Mouse (Mus musculus): Measurements from ENCODE around the gene Tjp1. TPM values are rescaled to one million over a fixed set of nuclear protein-coding genes. Genes with fewer than 3 reads are reported as not detected.

Tjp1 gene
- 100 to 1,000 TPM; 141 to 174 TPM for total RNA-seq (2021)
- long read RNA-seq, experiment 1, full-length matches to known transcripts, result 2 of 9 reads
- long read RNA-seq, experiment 1, partial matches to known transcripts, result 1 of 9 reads
- long read RNA-seq, experiment 1, other reads (novel, unspliced or antisense), result 6 of 9 reads
- long read RNA-seq, experiment 2, full-length matches to known transcripts, result 1 of 9 reads
- long read RNA-seq, experiment 2, partial matches to known transcripts, result 3 of 9 reads
- long read RNA-seq, experiment 2, other reads (novel, unspliced or antisense), result 5 of 9 reads

DNA sequence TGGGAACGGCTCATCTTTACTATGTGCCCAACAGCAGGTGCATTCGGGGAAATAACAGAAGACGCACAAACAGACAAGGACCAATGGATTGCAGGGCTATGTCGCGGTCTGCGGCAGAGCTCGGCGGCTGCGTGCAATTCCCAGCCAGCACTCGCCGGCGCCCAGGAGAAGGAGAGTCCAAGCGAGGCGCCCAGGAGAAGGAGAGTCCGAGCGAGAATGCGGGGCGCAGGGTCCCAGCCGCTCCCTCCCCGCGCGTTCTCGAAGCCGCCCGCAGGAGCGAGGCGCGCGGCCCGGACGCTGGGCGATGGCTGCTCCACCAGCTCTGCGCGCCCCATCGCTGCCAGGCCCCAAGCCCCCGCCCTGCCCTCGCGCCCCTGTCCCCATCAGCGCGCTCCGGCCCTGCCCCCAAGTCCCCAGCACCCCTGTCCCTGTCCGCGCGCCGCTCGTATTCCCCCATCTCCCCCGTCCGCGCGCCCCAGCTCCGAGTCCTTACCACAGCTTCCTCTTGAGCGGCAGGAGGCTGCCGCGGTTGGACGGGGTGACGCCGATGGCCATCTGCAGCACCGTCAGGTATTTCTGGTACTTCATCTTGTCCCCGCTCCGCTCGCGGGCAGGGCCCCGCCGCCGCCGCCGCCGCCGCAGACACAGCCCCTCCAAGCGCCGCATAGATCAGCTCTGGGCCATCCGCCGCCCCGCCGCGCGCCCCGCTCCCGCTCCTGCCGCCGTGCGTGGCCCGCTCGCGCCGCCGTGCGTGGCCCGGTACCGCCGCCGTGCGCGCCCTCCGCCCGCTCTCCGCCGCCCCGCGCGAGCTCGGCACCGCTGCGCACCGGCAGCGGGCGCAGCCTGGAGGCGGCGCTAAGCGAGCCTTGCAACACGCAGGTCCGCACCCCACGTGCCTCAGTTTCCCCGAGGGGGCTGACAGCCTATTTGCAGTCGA is at the start of gene Tjp1:
Gene Tjp1 (minus strand): TSS at position 711 of the 937 bp plus-strand sequence.
- peak in 1 of 2 experiments; percentile 69 for DNase-seq (ENCODE audit: low spot score in 2 of 2)
- peak; percentile 60 for TF ChIP-seq CTCF (conservative IDR thresholded peaks at IDR 0.05)
- Histone ChIP-seq H3K4me3 (peak within 1 kb of the TSS; percentile 79), H3K27ac (peak within 1 kb of the TSS; percentile 95)

DNA sequence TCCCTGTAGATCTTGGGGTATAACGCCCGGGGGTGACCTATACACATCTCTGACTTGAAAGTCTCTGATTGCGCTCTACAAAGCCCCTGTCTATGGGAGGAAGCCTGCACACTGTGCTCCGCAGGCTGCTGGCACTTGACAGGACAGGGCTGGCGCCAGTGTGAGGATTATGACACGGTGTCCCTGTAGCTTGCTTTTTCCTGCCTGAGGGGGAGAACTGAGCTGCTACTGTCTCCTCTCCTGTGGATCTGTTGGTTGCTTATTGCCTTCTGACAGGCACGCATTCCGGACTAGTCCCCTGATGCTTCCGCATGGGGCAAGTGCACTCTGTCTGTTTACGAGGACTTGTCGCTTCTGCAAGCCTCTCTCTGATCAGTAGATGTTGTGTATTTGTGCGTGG is 49.5 kb upstream of the Tjp1 start:
- no peak; the same call in 1 of the 2 replicates for TF ChIP-seq CTCF (conservative IDR thresholded peaks at IDR 0.05)
- Histone ChIP-seq H3K27ac (peak overlapping the region; percentile 49; the same call in 1 of the 2 replicates), H3K4me3 (peak overlapping the region; percentile 26; the same call in 1 of the 2 replicates)
- peak; percentile 4 to 27 for DNase-seq (ENCODE audit: low spot score in 2 of 2)

DNA sequence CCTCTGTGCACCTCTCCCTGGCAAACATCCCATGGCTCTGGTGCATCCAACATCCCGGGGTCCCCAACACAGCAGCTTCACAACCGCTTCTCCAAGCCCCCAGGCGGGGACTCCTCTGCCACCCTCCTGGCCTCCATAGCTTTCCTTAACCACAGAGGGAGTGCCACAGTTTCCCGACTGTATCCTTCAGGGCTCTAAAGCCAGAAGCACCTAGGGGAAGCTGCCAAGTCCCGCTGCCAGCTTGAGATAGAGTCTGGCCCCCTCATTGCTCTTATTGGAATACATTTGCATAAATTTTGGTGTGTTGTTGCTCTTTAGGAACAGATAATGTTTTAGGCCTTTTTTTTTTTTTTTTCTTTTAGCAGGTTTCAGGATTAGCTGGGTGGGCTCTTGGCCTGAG is 45.1 kb upstream of the Tjp1 start:
- no peak overlapping the region for H3K27ac ChIP-seq
- DNase-seq (ENCODE audit: low spot score in 2 of 2), result peak in 1 of 2 experiments; percentile 11

DNA sequence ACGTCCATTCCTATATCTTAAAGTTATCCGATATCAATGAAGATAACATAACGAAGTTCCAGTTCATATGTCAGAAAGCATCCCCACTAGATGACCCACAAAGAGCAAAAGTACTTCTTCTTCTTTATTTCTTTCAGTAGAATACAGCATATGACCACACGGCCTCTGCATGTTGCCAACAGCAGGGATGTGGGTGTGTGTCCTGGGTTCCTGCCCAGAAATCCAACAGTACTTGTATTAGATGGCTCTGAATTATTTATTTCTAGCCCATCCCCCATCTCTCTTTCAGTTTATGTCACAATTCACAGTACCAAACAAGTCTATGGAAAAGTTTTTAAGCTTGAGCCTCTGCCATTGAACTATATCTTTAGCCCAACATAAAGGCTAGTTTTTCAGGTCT is 43.1 kb upstream of the Tjp1 start:
- peak; percentile 66 to 70 for DNase-seq (ENCODE audit: low spot score in 2 of 2)
- peak overlapping the region; percentile 29; the same call in 1 of the 2 replicates for H3K27ac ChIP-seq
- TF ChIP-seq CTCF (conservative IDR thresholded peaks at IDR 0.05), result no peak

More for the DNA sequence above, 45.1 kb upstream of the Tjp1 start:
- TF ChIP-seq CTCF (conservative IDR thresholded peaks at IDR 0.05), result no peak
- H3K4me3 ChIP-seq, result no peak overlapping the region

DNA sequence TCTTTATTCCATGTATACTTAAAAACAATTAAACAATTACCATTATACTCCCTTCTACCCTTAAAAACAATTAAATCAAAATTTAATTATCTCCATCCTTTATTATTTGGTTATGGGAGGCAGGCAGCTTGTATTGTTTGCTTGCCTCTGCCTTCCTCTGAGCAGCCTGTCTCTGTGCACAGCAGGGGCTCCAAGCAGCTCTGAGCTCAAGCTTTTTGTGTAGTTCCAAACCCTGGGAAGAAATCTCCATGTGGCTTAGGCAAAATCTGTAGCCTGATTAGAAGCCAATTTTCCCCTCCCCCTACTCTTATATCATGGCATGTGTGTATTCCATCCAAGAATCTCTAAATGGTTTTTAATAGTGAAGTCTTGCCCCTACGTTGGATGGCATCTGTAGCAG is 28.4 kb upstream of the Tjp1 start:
- no peak for TF ChIP-seq CTCF (conservative IDR thresholded peaks at IDR 0.05)
- H3K27ac ChIP-seq, result no peak overlapping the region
- no peak for DNase-seq (ENCODE audit: low spot score in 2 of 2)
- no peak overlapping the region for H3K4me3 ChIP-seq

More for the DNA sequence above, 43.1 kb upstream of the Tjp1 start:
- no peak overlapping the region for H3K4me3 ChIP-seq

DNA sequence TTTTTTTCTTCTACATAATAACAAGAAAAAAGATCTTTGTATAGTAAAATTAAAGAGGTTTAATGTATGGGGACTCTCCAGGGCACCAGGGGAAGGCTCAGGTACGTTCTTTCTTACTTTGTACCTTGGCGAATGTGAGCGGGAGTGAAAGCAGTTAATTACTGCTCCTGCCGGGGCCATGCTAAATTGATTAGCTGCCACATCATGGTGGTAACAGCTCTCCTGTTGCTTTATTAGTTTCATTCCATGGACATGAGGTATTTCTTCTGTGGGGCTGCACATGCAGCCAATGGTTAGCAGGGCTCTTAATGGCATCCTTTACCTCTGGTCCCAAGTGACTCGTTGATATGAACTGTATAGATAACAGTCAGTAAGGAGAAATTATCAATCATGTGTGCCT is 18.2 kb upstream of the Tjp1 start:
- DNase-seq (ENCODE audit: low spot score in 2 of 2), result no peak
- H3K27ac ChIP-seq, result no peak overlapping the region
- TF ChIP-seq CTCF (conservative IDR thresholded peaks at IDR 0.05), result no peak
- H3K4me3 ChIP-seq, result no peak overlapping the region

DNA sequence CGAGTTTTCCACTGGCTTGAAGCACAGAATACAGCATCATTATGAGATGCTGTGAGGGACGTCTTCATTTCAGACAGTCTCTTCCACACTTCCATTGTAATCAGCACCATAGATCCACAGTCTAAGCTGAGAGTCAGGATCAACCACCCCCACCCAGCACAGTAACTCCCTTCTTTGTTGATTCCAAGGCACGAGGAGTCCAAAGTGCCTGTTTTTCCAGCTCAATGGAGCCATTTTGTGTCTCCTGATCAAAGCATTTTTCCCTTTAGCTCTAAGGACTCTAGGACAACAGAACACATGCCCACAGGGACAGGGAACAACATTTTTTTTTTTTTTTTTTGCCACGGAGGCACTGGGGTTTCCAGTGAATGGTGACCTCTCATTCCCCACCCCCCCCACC is 5.1 kb upstream of the Tjp1 start:
- H3K27ac ChIP-seq, result no peak overlapping the region
- no peak for TF ChIP-seq CTCF (conservative IDR thresholded peaks at IDR 0.05)
- no peak for DNase-seq (ENCODE audit: low spot score in 2 of 2)
- H3K4me3 ChIP-seq, result no peak overlapping the region

DNA sequence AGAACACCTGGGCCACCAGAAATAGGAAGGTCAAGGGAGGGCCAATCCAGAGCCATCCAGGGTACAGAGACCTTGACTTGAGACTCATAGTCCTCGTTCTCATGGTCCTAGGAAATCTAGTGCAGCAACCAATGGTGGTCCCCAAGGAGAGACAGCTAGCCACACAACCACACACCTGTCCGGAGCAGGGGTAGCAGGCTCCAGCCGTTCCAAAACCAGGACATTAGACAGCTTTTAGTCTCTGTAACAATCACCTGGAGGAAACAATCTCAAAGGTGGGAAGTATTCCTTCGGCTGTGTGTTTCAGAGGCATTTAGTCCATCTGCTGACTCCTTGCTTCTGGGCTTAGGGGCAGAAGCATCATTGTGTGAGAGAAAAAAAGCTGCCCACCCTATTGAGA is 4.5 kb downstream of the Tjp1 start:
- peak overlapping the region; percentile 48; the same call in 1 of the 2 replicates for H3K27ac ChIP-seq
- no peak overlapping the region for H3K4me3 ChIP-seq
- no peak for TF ChIP-seq CTCF (conservative IDR thresholded peaks at IDR 0.05)
- no peak for DNase-seq (ENCODE audit: low spot score in 2 of 2)

DNA sequence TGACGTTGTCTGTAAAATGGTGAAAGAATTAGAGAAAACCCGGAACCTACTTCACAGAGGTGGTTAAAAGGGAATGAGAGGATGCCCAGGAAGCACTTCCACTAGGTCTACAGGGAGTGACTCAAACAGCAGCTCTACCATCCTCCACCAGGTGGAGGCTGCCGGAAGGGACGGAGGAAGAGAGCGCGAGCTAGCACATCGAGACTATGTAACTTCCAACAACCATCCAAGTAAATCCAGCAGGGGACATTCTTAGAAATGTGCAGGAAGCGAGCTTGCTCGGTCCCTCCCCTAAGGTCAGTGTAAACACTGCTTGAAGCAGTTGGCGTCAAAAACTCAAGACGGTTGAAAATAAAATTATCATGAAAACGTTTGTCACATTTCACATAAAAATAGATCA is 5.1 kb downstream of the Tjp1 start:
- peak; percentile 44 for TF ChIP-seq CTCF (conservative IDR thresholded peaks at IDR 0.05)
- Histone ChIP-seq H3K4me3 (no peak overlapping the region), H3K27ac (peak overlapping the region; percentile 48; the same call in 1 of the 2 replicates)
- DNase-seq (ENCODE audit: low spot score in 2 of 2), result no peak

DNA sequence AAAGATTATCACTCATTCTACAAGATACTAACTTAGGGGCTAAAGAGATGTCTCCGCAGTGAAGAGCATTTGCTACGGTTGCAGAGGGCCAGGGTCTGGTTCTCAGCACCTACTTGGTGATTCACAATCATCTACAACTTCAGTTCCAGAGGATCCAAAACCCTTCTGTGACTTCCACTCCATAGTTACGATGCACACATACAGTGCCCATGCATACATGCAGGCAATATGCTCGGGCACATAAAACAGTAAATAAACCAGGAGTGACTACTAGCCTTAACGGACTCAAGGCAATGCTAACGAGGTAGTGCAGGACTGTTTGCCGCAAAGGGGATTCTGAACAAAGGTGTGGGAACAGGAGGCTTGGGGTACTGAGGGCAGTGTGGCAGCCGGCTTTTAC is 7.0 kb downstream of the Tjp1 start:
- H3K4me3 ChIP-seq, result no peak overlapping the region
- no peak for DNase-seq (ENCODE audit: low spot score in 2 of 2)
- no peak overlapping the region for H3K27ac ChIP-seq
- no peak for TF ChIP-seq CTCF (conservative IDR thresholded peaks at IDR 0.05)

DNA sequence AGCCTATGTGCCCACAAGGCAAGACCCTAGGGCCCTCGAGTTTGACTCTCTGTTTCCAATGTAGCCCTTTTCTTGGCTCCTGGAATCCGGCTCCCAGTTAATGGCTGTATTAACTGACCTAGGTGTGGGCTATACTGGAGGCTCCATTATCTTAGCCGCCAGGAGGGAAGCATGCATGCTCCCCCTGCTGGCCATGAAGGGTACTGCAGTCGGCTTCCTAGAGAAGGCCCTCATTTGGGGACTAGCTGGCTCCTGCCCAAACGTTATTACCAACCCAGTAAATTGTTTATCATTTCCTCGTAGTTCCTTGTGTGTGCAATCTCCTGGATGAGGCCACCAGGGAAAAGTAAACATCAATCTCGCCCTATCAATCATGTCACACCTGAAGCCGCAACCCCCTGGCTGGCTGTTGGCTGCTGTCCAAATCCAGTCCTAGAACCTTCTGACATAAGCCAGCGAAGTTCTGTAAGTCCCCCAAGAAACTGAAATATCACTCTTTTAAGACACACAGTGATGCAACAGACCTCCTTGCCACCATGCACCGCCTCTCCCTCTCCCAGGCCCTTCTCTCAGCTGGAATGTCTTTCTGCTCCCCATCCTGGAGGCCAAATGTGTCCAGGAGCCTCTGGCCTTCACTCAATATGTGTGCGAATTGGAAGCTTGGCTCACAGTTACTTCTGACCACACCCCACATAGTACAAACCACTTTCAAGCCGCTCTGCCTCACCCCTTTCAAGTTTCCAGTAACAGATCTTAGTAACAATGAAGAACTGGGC is 7.6 kb downstream of the Tjp1 start:
- DNase-seq (ENCODE audit: low spot score in 2 of 2), result peak in 1 of 2 experiments; percentile 69
- peak overlapping the region; percentile 33; the same call in 1 of the 2 replicates for H3K27ac ChIP-seq

DNA sequence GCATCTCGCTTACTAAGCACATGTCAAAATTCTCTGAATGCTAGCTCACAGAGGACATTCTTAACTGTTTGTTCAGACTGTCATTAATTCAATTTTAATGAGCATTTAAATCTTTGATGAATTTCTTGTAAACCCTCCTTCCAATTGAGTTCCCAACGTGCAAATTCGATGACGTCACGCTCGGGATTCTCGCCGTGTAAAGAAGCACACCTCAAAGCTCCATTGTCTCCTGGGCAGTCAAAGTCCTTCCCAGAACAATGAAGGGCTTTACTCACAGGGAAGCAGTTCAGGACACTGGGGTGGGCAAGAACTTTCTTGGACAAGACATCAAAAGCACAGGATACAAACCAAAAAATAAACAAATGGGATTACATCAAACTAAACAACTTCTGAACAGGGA is 10.7 kb downstream of the Tjp1 start:
- TF ChIP-seq CTCF (conservative IDR thresholded peaks at IDR 0.05), result no peak
- no peak for DNase-seq (ENCODE audit: low spot score in 2 of 2)
- Histone ChIP-seq H3K4me3 (peak overlapping the region; percentile 3; the same call in 1 of the 2 replicates), H3K27ac (peak overlapping the region; percentile 86)

More for the DNA sequence above, 7.6 kb downstream of the Tjp1 start:
- TF ChIP-seq CTCF (conservative IDR thresholded peaks at IDR 0.05), result peak; percentile 98
- no peak overlapping the region for H3K4me3 ChIP-seq

Measured in layer of hippocampus, adult 2 months (tissue).